Mouse (Mus musculus) spleen, postnatal 10 days (tissue): ENCODE measurements around the gene Aars2.

ENCODE experiments used
- DNase-seq, 2 experiments: peaks; one replicate each; pipeline ENCODE4 v3.0.0; 2021 to 2022; ENCODE audit warnings: low spot score in 2 of 2

Aars2 gene

GRCm38 (mm10) chr17:45542129-45542528 is 35.5 kb downstream of the Aars2 start:
- no peak for DNase-seq

GRCm38 (mm10) chr17:45542705-45543104 is 36.1 kb downstream of the Aars2 start:
- no peak for DNase-seq

GRCm38 (mm10) chr17:45543115-45543514 is 36.5 kb downstream of the Aars2 start:
- no peak for DNase-seq

GRCm38 (mm10) chr17:45544001-45544872 is 37.6 kb downstream of the Aars2 start:
- no peak for DNase-seq

GRCm38 (mm10) chr17:45544873-45545277 is 38.2 kb downstream of the Aars2 start:
- DNase-seq: no peak

- no peak for DNase-seq
Measured at GRCm38 (mm10) chr17:45545278-45545961, 38.8 kb downstream of the Aars2 start.

GRCm38 (mm10) chr17:45546941-45547340 is 40.3 kb downstream of the Aars2 start:
- no peak for DNase-seq

- no peak for DNase-seq
Measured at GRCm38 (mm10) chr17:45547461-45548190, 41.0 kb downstream of the Aars2 start.

- no peak for DNase-seq
Measured at GRCm38 (mm10) chr17:45548541-45549512, 42.2 kb downstream of the Aars2 start.

- DNase-seq: no peak
Measured at GRCm38 (mm10) chr17:45549617-45550181, 43.1 kb downstream of the Aars2 start, which contains the start of gene Tmem151b. TSS of gene Tmem151b (minus strand) at chr17:45549677.

GRCm38 (mm10) chr17:45550253-45550652 is 43.6 kb downstream of the Aars2 start:
- no peak for DNase-seq

- peak in 1 of 2 experiments; percentile 2 for DNase-seq
Measured at GRCm38 (mm10) chr17:45551249-45551796, 44.7 kb downstream of the Aars2 start.

GRCm38 (mm10) chr17:45551816-45552451 is 45.3 kb downstream of the Aars2 start:
- DNase-seq: peak; percentile 68 to 80

- DNase-seq: peak in 1 of 2 experiments; percentile 2
Measured at GRCm38 (mm10) chr17:45553065-45553464, 46.4 kb downstream of the Aars2 start.

- peak in 1 of 2 experiments; percentile 4 for DNase-seq
Measured at GRCm38 (mm10) chr17:45554420-45554819, 47.8 kb downstream of the Aars2 start.

- DNase-seq: peak; percentile 54 to 98
Measured at GRCm38 (mm10) chr17:45555452-45556106, 48.9 kb downstream of the Aars2 start, which contains the start of gene Nfkbie. TSS of gene Nfkbie (plus strand) at chr17:45555703.

GRCm38 (mm10) chr17:45556107-45556489 is 49.5 kb downstream of the Aars2 start:
- DNase-seq: no peak

GRCm38 (mm10) chr17:45556514-45557245 is 50.0 kb downstream of the Aars2 start:
- DNase-seq: peak in 1 of 2 experiments; percentile 43
